8 mouse cellular contexts compared by ENCODE assay signal in the genomic region with DNA sequence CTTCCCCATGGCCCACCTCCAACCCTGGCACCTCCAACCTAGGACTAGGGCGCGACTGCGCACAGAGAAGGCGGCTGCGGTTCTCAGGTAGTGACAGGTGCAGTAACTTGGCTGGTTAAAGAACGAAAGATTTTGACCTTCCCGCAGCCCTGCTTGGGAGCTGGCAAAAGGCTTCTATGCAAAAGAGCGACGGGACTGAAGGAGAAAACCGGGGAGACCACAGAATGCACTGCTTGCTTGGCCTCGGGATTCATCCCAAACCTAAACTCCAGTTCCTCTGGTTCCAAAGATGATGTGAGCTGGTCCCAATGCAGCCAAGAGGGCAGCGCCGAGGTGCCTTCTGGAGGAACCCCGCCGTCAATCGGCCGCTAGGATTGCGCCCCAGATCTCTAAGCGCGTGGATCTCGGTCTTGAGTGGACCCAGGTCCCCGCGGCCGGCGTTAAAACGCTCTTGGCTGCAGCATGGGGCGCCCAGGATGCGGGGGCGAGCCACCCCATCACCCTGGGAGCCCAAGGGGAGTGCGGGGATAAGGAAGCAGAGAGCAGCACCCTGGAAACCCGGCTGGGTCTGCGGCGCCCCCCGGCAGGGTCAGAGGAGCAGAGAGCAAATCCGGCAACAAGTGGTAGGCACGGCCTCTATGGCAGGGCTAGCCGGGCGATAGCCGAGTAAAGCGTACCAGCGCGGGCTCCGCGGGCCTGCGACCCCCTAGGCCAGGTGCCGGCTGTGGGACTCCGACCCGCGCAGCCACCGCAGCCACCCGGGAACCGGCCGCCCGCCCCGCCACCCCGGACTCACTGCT. TPM values are rescaled to one million over a fixed set of nuclear protein-coding genes. Genes with fewer than 3 reads are reported as not detected.
DNase-seq lines count a peak whose midpoint lies in the region; ATAC-seq and TF ChIP-seq lines count a peak whose summit lies in the region.

No protein-coding gene starts in this region.

- H3K9ac ChIP-seq in neural tube, embryonic 11.5 days (ENCODE audit: low read length): peak overlapping the region; percentile 88
- H3K9ac ChIP-seq in embryonic facial prominence, embryonic 15.5 days: peak overlapping the region; percentile 49
- peak overlapping the region; percentile 90 for H3K9ac ChIP-seq in hindbrain, embryonic 12.5 days
- H3K9ac ChIP-seq in liver, adult 2 months (ENCODE audit: low read depth, low read length): peak overlapping the region; percentile 99

- H3K27ac ChIP-seq in neural tube, embryonic 11.5 days (ENCODE audit: low read depth, low read length): peak overlapping the region; percentile 49; the same call in 1 of the 2 replicates
- H3K27ac ChIP-seq in bone marrow, adult 2 months (ENCODE audit: control insufficient read depth, insufficient read depth, low read depth, low read length, poor library complexity): peak overlapping the region; percentile 57; the same call in 1 of the 2 replicates
- peak overlapping the region; percentile 77 for H3K27ac ChIP-seq in embryonic facial prominence, embryonic 15.5 days (replicated peaks)
- peak overlapping the region; percentile 80 for H3K27ac ChIP-seq in hindbrain, embryonic 12.5 days
- peak overlapping the region; percentile 91 for H3K27ac ChIP-seq in liver, adult 2 months (replicated peaks; ENCODE audit: insufficient read depth, low read depth, low read length)

- WGBS in neural tube, embryonic 11.5 days: 1% methylated on average over 44 of the region's 56 CpGs
- 6% methylated on average over 56 of the region's 56 CpGs for WGBS in bone marrow, adult 2 months
- WGBS in embryonic facial prominence, embryonic 15.5 days: 1% methylated on average over 56 of the region's 56 CpGs
- WGBS in hindbrain, embryonic 12.5 days: 2% methylated on average over 54 of the region's 56 CpGs
- under 1% methylated on average over 56 of the region's 56 CpGs for whole genome bisulfite sequencing in liver, adult 2 months

- ATAC-seq in neural tube, embryonic 11.5 days (ENCODE audit: insufficient read depth, low FRiP score, low TSS enrichment): peak; percentile 79
- peak; percentile 62 for ATAC-seq in embryonic facial prominence, embryonic 15.5 days (ENCODE audit: insufficient number of reproducible peaks, low FRiP score, low TSS enrichment, low read depth)
- peak; percentile 86 for ATAC-seq in hindbrain, embryonic 12.5 days (ENCODE audit: low FRiP score)

- H3K4me2 ChIP-seq in neural tube, embryonic 11.5 days (ENCODE audit: low read depth): peak overlapping the region; percentile 67
- H3K4me2 ChIP-seq in embryonic facial prominence, embryonic 15.5 days (replicated peaks): peak overlapping the region; percentile 63
- H3K4me2 ChIP-seq in hindbrain, embryonic 12.5 days (replicated peaks): peak overlapping the region; percentile 89
- peak overlapping the region; percentile 73 for H3K4me2 ChIP-seq in myocyte (ENCODE audit: low read depth)

- H3K36me3 ChIP-seq in neural tube, embryonic 11.5 days (ENCODE audit: control insufficient read depth, insufficient read depth, low read length): peaks cover 4% of the 10 kb centered on the region; the same call in 1 of the 2 replicates
- H3K36me3 ChIP-seq in embryonic facial prominence, embryonic 15.5 days: peaks cover 16% of the 10 kb centered on the region
- H3K36me3 ChIP-seq in hindbrain, embryonic 12.5 days: peaks cover 12% of the 10 kb centered on the region
- peaks cover 28% of the 10 kb centered on the region for H3K36me3 ChIP-seq in liver, adult 2 months (ENCODE audit: control insufficient read depth, insufficient read depth, low read length)
- peaks cover 5% of the 10 kb centered on the region for H3K36me3 ChIP-seq in myocyte (ENCODE audit: control insufficient read depth, insufficient read depth)

- TF ChIP-seq CTCF in bone marrow, adult 2 months (IDR thresholded peaks at IDR 0.05; ENCODE audit: control insufficient read depth, insufficient read depth, low read length): no peak
- TF ChIP-seq CTCF in liver, adult 2 months (IDR thresholded peaks at IDR 0.05; ENCODE audit: low read depth, low read length): no peak

- peak overlapping the region; percentile 40 for H3ac ChIP-seq in myocyte (ENCODE audit: control insufficient read depth, insufficient read length)

- H3K9me3 ChIP-seq in neural tube, embryonic 11.5 days (ENCODE audit: control insufficient read depth, low read length): no peaks in the 10 kb centered on the region
- no peaks in the 10 kb centered on the region for H3K9me3 ChIP-seq in embryonic facial prominence, embryonic 15.5 days (replicated peaks)
- no peaks in the 10 kb centered on the region for H3K9me3 ChIP-seq in hindbrain, embryonic 12.5 days (replicated peaks)

- H3K4me3 ChIP-seq in neural tube, embryonic 11.5 days (ENCODE audit: low read depth, low read length): peak overlapping the region; percentile 58
- peak overlapping the region; percentile 82 for H3K4me3 ChIP-seq in bone marrow, adult 2 months (replicated peaks; ENCODE audit: control insufficient read depth, low read depth, low read length)
- peak overlapping the region; percentile 62 for H3K4me3 ChIP-seq in embryonic facial prominence, embryonic 15.5 days (replicated peaks)
- H3K4me3 ChIP-seq in hindbrain, embryonic 12.5 days: peak overlapping the region; percentile 87
- H3K4me3 ChIP-seq in liver, adult 2 months (ENCODE audit: insufficient read depth, low read depth, low read length): peak overlapping the region; percentile 94
- H3K4me3 ChIP-seq in myocyte: peak overlapping the region; percentile 69

- peaks cover 19% of the 10 kb centered on the region; the same call in 1 of the 2 replicates for H3K79me2 ChIP-seq in liver, adult 2 months (ENCODE audit: control insufficient read depth, insufficient read depth, low read length)
- peaks cover 21% of the 10 kb centered on the region for H3K79me2 ChIP-seq in myocyte (ENCODE audit: control insufficient read depth, insufficient read depth)

- no peaks in the 10 kb centered on the region for H3K27me3 ChIP-seq in neural tube, embryonic 11.5 days (ENCODE audit: control insufficient read depth, insufficient read depth, low read length)
- H3K27me3 ChIP-seq in embryonic facial prominence, embryonic 15.5 days: no peaks in the 10 kb centered on the region
- no peaks in the 10 kb centered on the region for H3K27me3 ChIP-seq in hindbrain, embryonic 12.5 days
- no peaks in the 10 kb centered on the region for H3K27me3 ChIP-seq in liver, adult 2 months (ENCODE audit: control insufficient read depth, insufficient read depth, low read length)
- H3K27me3 ChIP-seq in myocyte (ENCODE audit: control insufficient read depth, insufficient read depth, insufficient read length): no peaks in the 10 kb centered on the region

- DNase-seq in neural tube, embryonic 11.5 days (ENCODE audit: low spot score): peak; percentile 23
- DNase-seq in neural tube, embryonic 10.5 days (ENCODE audit: extremely low spot score, low spot score): no peak
- DNase-seq in liver, adult 2 months (ENCODE audit: extremely low read depth, low read depth, low spot score): peak; percentile 41
- DNase-seq in adrenal gland, postnatal 10 days: no peak

- H3K4me1 ChIP-seq in neural tube, embryonic 11.5 days (ENCODE audit: control insufficient read depth, insufficient read depth, low read length): 0 out of 2 replicates have a peak, but pooled peaks cover 3% of the 10 kb centered on the region
- H3K4me1 ChIP-seq in bone marrow, adult 2 months (ENCODE audit: control insufficient read depth, insufficient read depth, low read length): peaks cover 4% of the 10 kb centered on the region; the same call in 1 of the 2 replicates
- peaks cover 16% of the 10 kb centered on the region for H3K4me1 ChIP-seq in embryonic facial prominence, embryonic 15.5 days
- peaks cover 15% of the 10 kb centered on the region for H3K4me1 ChIP-seq in hindbrain, embryonic 12.5 days
- peaks cover 9% of the 10 kb centered on the region; the same call in 1 of the 2 replicates for H3K4me1 ChIP-seq in liver, adult 2 months (ENCODE audit: control insufficient read depth, insufficient read depth, low read length)

- 0 out of 2 replicates have a peak, but pooled peaks have one; percentile 37 for TF ChIP-seq POLR2A in bone marrow, adult 2 months (IDR thresholded peaks at IDR 0.05; ENCODE audit: borderline replicate concordance, control insufficient read depth, low read depth, low read length)
- no peak for TF ChIP-seq POLR2A in liver, adult 2 months (IDR thresholded peaks at IDR 0.05; ENCODE audit: extremely low read depth, insufficient read depth, low read length)
- TF ChIP-seq POLR2A in myocyte (IDR thresholded peaks at IDR 0.05; ENCODE audit: insufficient read length, low read depth): no peak

RNA-seq across cellular contexts. Expression of gene Mia3, which starts 0.6 kb away (rescaled TPM):
- 107 and 110 TPM in 2 replicates for polyA plus RNA-seq in neural tube, embryonic 11.5 days (2014; fragmentation: Nextera tagmentation; extraction: Ambion mirVana)
- 24.4 and 37.2 TPM in 2 replicates for polyA plus RNA-seq in bone marrow, adult 2 months (2011; ENCODE audit: insufficient read depth, insufficient read length, low replicate concordance, missing spikeins)
- polyA plus RNA-seq in embryonic facial prominence, embryonic 15.5 days (2015; fragmentation: Nextera tagmentation; extraction: Ambion mirVana): 118 and 122 TPM in 2 replicates
- 132 and 149 TPM in 2 replicates for polyA plus RNA-seq in hindbrain, embryonic 12.5 days (2016; fragmentation: Nextera tagmentation; extraction: Ambion mirVana)
- 213 and 348 TPM in 2 replicates for total RNA-seq in liver, adult 2 months (2014; rRNA removed)
- polyA plus RNA-seq in liver, adult 2 months (2012; rRNA removed): 113 and 118 TPM in 2 replicates
- polyA plus RNA-seq in myocyte (2012; fragmentation: generic; extraction: Trizol): 48.1 TPM
- 100 to 1,000 TPM; 134 to 148 TPM for total RNA-seq in adrenal gland, postnatal 10 days (2021)

RNA-seq across cellular contexts. Expression of gene Taf1a, which starts 20.0 kb away (rescaled TPM):
- 17.9 and 18.3 TPM in 2 replicates for polyA plus RNA-seq in neural tube, embryonic 11.5 days (2014; fragmentation: Nextera tagmentation; extraction: Ambion mirVana)
- 4.6 and 16.6 TPM in 2 replicates for polyA plus RNA-seq in bone marrow, adult 2 months (2011; ENCODE audit: insufficient read depth, insufficient read length, low replicate concordance, missing spikeins)
- polyA plus RNA-seq in embryonic facial prominence, embryonic 15.5 days (2015; fragmentation: Nextera tagmentation; extraction: Ambion mirVana): 20.1 and 25.3 TPM in 2 replicates
- polyA plus RNA-seq in hindbrain, embryonic 12.5 days (2016; fragmentation: Nextera tagmentation; extraction: Ambion mirVana): 19.8 and 20.6 TPM in 2 replicates
- 6.7 and 7.7 TPM in 2 replicates for total RNA-seq in liver, adult 2 months (2014; rRNA removed)
- polyA plus RNA-seq in liver, adult 2 months (2012; rRNA removed): 1.9 and 3.3 TPM in 2 replicates
- 3.4 TPM for polyA plus RNA-seq in myocyte (2012; fragmentation: generic; extraction: Trizol)
- total RNA-seq in adrenal gland, postnatal 10 days (2021): 10 to 100 TPM; 12.7 to 13.3 TPM

RNA-seq across cellular contexts. Expression of gene Hhipl2, which starts 49.2 kb away (rescaled TPM):
- polyA plus RNA-seq in neural tube, embryonic 11.5 days (2014; fragmentation: Nextera tagmentation; extraction: Ambion mirVana): 0.32 and 0.65 TPM in 2 replicates
- 0.65 TPM in 1 of 2 replicates, not detected in the other for polyA plus RNA-seq in bone marrow, adult 2 months (2011; ENCODE audit: insufficient read depth, insufficient read length, low replicate concordance, missing spikeins)
- 0.22 TPM in 1 of 2 replicates, not detected in the other for polyA plus RNA-seq in embryonic facial prominence, embryonic 15.5 days (2015; fragmentation: Nextera tagmentation; extraction: Ambion mirVana)
- 0.26 and 0.82 TPM in 2 replicates for polyA plus RNA-seq in hindbrain, embryonic 12.5 days (2016; fragmentation: Nextera tagmentation; extraction: Ambion mirVana)
- 0.18 and 2.1 TPM in 2 replicates for total RNA-seq in liver, adult 2 months (2014; rRNA removed)
- polyA plus RNA-seq in liver, adult 2 months (2012; rRNA removed): 0.10 and 1.9 TPM in 2 replicates
- 0.05 TPM for polyA plus RNA-seq in myocyte (2012; fragmentation: generic; extraction: Trizol)
- total RNA-seq in adrenal gland, postnatal 10 days (2021): not detected

Comparison
In these comparisons a context has a peak if more than half of its experiments do, and no peak if none do; other contexts are left out.
1. DNase-seq: peak in neural tube, embryonic 11.5 days (single experiment) and liver, adult 2 months (single experiment); none in neural tube, embryonic 10.5 days (single experiment) and adrenal gland, postnatal 10 days (single experiment).
2. H3K9ac ChIP-seq: peak in every context shown above with its lines; median percentile 99 in liver, adult 2 months; 90 in hindbrain, embryonic 12.5 days; 88 in neural tube, embryonic 11.5 days; 49 in embryonic facial prominence, embryonic 15.5 days.
3. Peak in every context shown above with its lines, with median percentiles within 50 percentile points of each other: ATAC-seq, H3K27ac ChIP-seq, H3K4me2 ChIP-seq and H3K4me3 ChIP-seq.